Mouse (Mus musculus): Measurements from ENCODE around the gene 1700010I14Rik. TPM values are rescaled to one million over a fixed set of nuclear protein-coding genes. Genes with fewer than 3 reads are reported as not detected.

The 1700010I14Rik gene
- polyA plus RNA-seq (2014; fragmentation: Nextera tagmentation; extraction: Ambion mirVana) = 1.0 and 1.2 TPM in 2 replicates

- Histone ChIP-seq H3K27ac (ENCODE audit: low read depth) (no peak within 1 kb of the TSS), H3K27me3 (replicated peaks; ENCODE audit: control insufficient read depth, insufficient read depth, low read length) (no peaks in the 10 kb centered on the region), H3K4me3 (ENCODE audit: low read depth, low read length) (peak within 1 kb of the TSS; percentile 39), H3K9ac (ENCODE audit: low read length) (0 out of 2 replicates have a peak within 1 kb of the TSS, but pooled peaks have one; percentile 1), H3K4me1 (replicated peaks; ENCODE audit: control insufficient read depth, insufficient read depth, low read length) (no peaks in the 10 kb centered on the region), H3K36me3 (ENCODE audit: control insufficient read depth, insufficient read depth, low read length) (no peaks in the 10 kb centered on the region), H3K9me3 (ENCODE audit: control insufficient read depth, low read length) (no peaks in the 10 kb centered on the region), H3K4me2 (ENCODE audit: low read length) (peak within 1 kb of the TSS; percentile 55)
- ATAC-seq (replicated peaks; ENCODE audit: low FRiP score, low TSS enrichment, low read depth) (peak; percentile 58; the same call in 1 of the 2 replicates), DNase-seq (ENCODE audit: low spot score) (peak; percentile 80)
- 5% methylated on average over 13 of the region's 13 CpGs for WGBS
Measured at GRCm38 (mm10) chr17:8988119-8988807, at the start of gene 1700010I14Rik. 1700010I14Rik (plus strand) TSS chr17:8988333.

DNA sequence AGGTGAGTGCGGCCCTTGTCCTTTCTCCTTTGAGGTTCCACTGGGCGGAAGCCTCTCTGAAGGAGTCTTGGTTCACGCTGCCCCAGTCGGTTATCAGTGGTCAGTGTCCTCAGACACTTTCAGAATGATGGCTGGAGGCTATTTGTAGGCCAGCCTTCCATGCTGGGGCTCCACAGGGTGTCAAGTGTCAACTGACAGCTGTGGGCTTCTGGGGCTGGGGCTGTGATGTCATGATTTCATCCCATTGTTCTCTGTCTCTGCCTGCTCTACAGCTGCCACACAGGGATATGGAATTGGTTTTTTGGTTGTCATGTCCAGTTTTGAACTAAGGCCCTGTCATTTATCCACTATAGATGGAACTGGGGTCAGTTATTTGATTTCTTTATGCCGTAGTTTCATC is 36.5 kb upstream of the 1700010I14Rik start:
- H3K9me3 ChIP-seq (ENCODE audit: control insufficient read depth, low read length) = no peaks in the 10 kb centered on the region
- no peaks in the 10 kb centered on the region for H3K36me3 ChIP-seq (ENCODE audit: control insufficient read depth, insufficient read depth, low read length)
- H3K4me3 ChIP-seq (ENCODE audit: low read depth, low read length) = no peak overlapping the region
- no peaks in the 10 kb centered on the region for H3K27me3 ChIP-seq (replicated peaks; ENCODE audit: control insufficient read depth, insufficient read depth, low read length)
- no peak overlapping the region for H3K4me2 ChIP-seq (ENCODE audit: low read length)
- H3K9ac ChIP-seq (ENCODE audit: low read length) = no peak overlapping the region
- DNase-seq (ENCODE audit: low spot score) (no peak), ATAC-seq (replicated peaks; ENCODE audit: low FRiP score, low TSS enrichment, low read depth) (no peak)
- H3K27ac ChIP-seq (ENCODE audit: low read depth) = no peak overlapping the region
- no peaks in the 10 kb centered on the region for H3K4me1 ChIP-seq (replicated peaks; ENCODE audit: control insufficient read depth, insufficient read depth, low read length)
- 76% methylated on average over 5 of the region's 5 CpGs for WGBS

DNA sequence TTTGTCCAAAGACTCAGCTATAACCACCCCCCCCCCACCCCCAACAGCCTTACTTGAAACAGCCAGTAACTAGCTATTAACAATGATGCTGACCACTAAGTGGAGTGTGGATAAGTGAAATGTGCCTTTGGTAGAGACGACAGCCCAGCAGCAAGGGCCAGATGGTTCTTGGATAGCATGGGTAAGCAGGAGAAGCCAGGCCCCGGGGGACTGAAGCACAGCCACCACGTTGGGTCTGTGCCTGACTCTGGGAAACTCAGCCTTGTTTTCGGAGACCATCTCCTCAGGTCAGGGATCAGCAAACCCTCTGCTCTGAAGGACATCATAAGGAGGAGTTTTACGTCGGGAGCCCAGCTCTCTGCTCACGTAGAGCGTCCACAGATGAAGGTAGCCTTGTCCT is 35.2 kb upstream of the 1700010I14Rik start:
- Histone ChIP-seq H3K36me3 (ENCODE audit: control insufficient read depth, insufficient read depth, low read length) (no peaks in the 10 kb centered on the region), H3K4me1 (replicated peaks; ENCODE audit: control insufficient read depth, insufficient read depth, low read length) (no peaks in the 10 kb centered on the region), H3K4me2 (ENCODE audit: low read length) (no peak overlapping the region), H3K9me3 (ENCODE audit: control insufficient read depth, low read length) (no peaks in the 10 kb centered on the region), H3K27ac (ENCODE audit: low read depth) (no peak overlapping the region), H3K4me3 (ENCODE audit: low read depth, low read length) (no peak overlapping the region), H3K27me3 (replicated peaks; ENCODE audit: control insufficient read depth, insufficient read depth, low read length) (no peaks in the 10 kb centered on the region), H3K9ac (ENCODE audit: low read length) (no peak overlapping the region)
- no peak for ATAC-seq (replicated peaks; ENCODE audit: low FRiP score, low TSS enrichment, low read depth)
- no peak for DNase-seq (ENCODE audit: low spot score)
- WGBS = 87% methylated on average over 8 of the region's 8 CpGs

GRCm38 (mm10) chr17:8958125-8958524 is 30.0 kb upstream of the 1700010I14Rik start:
- no peaks in the 10 kb centered on the region for H3K36me3 ChIP-seq (ENCODE audit: control insufficient read depth, insufficient read depth, low read length)
- WGBS = 85% methylated on average over 6 of the region's 6 CpGs

GRCm38 (mm10) chr17:8960386-8960785 is 27.7 kb upstream of the 1700010I14Rik start:
- H3K4me2 ChIP-seq (ENCODE audit: low read length) = no peak overlapping the region
- ATAC-seq (replicated peaks; ENCODE audit: low FRiP score, low TSS enrichment, low read depth) = no peak
- no peaks in the 10 kb centered on the region for H3K9me3 ChIP-seq (ENCODE audit: control insufficient read depth, low read length)
- no peak overlapping the region for H3K9ac ChIP-seq (ENCODE audit: low read length)
- WGBS = 93% methylated on average over 4 of the region's 4 CpGs
- no peaks in the 10 kb centered on the region for H3K4me1 ChIP-seq (replicated peaks; ENCODE audit: control insufficient read depth, insufficient read depth, low read length)
- no peak overlapping the region for H3K27ac ChIP-seq (ENCODE audit: low read depth)
- DNase-seq (ENCODE audit: low spot score) = no peak
- H3K4me3 ChIP-seq (ENCODE audit: low read depth, low read length) = no peak overlapping the region
- H3K27me3 ChIP-seq (replicated peaks; ENCODE audit: control insufficient read depth, insufficient read depth, low read length) = no peaks in the 10 kb centered on the region
- H3K36me3 ChIP-seq (ENCODE audit: control insufficient read depth, insufficient read depth, low read length) = no peaks in the 10 kb centered on the region

More at GRCm38 (mm10) chr17:8958125-8958524, 30.0 kb upstream of the 1700010I14Rik start:
- H3K4me2 ChIP-seq (ENCODE audit: low read length) = no peak overlapping the region
- H3K9me3 ChIP-seq (ENCODE audit: control insufficient read depth, low read length) = no peaks in the 10 kb centered on the region
- no peak overlapping the region for H3K27ac ChIP-seq (ENCODE audit: low read depth)
- DNase-seq (ENCODE audit: low spot score) = no peak
- no peak overlapping the region for H3K4me3 ChIP-seq (ENCODE audit: low read depth, low read length)
- no peaks in the 10 kb centered on the region for H3K4me1 ChIP-seq (replicated peaks; ENCODE audit: control insufficient read depth, insufficient read depth, low read length)
- ATAC-seq (replicated peaks; ENCODE audit: low FRiP score, low TSS enrichment, low read depth) = no peak
- H3K9ac ChIP-seq (ENCODE audit: low read length) = no peak overlapping the region
- no peaks in the 10 kb centered on the region for H3K27me3 ChIP-seq (replicated peaks; ENCODE audit: control insufficient read depth, insufficient read depth, low read length)

- 89% methylated on average over 5 of the region's 5 CpGs for WGBS
- Histone ChIP-seq H3K27ac (ENCODE audit: low read depth) (no peak overlapping the region), H3K9ac (ENCODE audit: low read length) (no peak overlapping the region), H3K4me1 (replicated peaks; ENCODE audit: control insufficient read depth, insufficient read depth, low read length) (no peaks in the 10 kb centered on the region), H3K4me2 (ENCODE audit: low read length) (no peak overlapping the region), H3K9me3 (ENCODE audit: control insufficient read depth, low read length) (no peaks in the 10 kb centered on the region), H3K27me3 (replicated peaks; ENCODE audit: control insufficient read depth, insufficient read depth, low read length) (no peaks in the 10 kb centered on the region), H3K36me3 (ENCODE audit: control insufficient read depth, insufficient read depth, low read length) (no peaks in the 10 kb centered on the region), H3K4me3 (ENCODE audit: low read depth, low read length) (no peak overlapping the region)
- no peak for ATAC-seq (replicated peaks; ENCODE audit: low FRiP score, low TSS enrichment, low read depth)
- no peak for DNase-seq (ENCODE audit: low spot score)
Measured at GRCm38 (mm10) chr17:8961097-8961496, 27.0 kb upstream of the 1700010I14Rik start.

- H3K36me3 ChIP-seq (ENCODE audit: control insufficient read depth, insufficient read depth, low read length) = no peaks in the 10 kb centered on the region
- no peak overlapping the region for H3K4me2 ChIP-seq (ENCODE audit: low read length)
- no peaks in the 10 kb centered on the region for H3K9me3 ChIP-seq (ENCODE audit: control insufficient read depth, low read length)
- H3K4me1 ChIP-seq (replicated peaks; ENCODE audit: control insufficient read depth, insufficient read depth, low read length) = no peaks in the 10 kb centered on the region
- H3K27me3 ChIP-seq (replicated peaks; ENCODE audit: control insufficient read depth, insufficient read depth, low read length) = no peaks in the 10 kb centered on the region
- no peak overlapping the region for H3K9ac ChIP-seq (ENCODE audit: low read length)
- no peak overlapping the region for H3K27ac ChIP-seq (ENCODE audit: low read depth)
- ATAC-seq (replicated peaks; ENCODE audit: low FRiP score, low TSS enrichment, low read depth) (no peak), DNase-seq (ENCODE audit: low spot score) (no peak)
- no peak overlapping the region for H3K4me3 ChIP-seq (ENCODE audit: low read depth, low read length)
- WGBS = 65% methylated on average over 14 of the region's 14 CpGs
Measured at GRCm38 (mm10) chr17:8961644-8962043, 26.5 kb upstream of the 1700010I14Rik start.

DNA sequence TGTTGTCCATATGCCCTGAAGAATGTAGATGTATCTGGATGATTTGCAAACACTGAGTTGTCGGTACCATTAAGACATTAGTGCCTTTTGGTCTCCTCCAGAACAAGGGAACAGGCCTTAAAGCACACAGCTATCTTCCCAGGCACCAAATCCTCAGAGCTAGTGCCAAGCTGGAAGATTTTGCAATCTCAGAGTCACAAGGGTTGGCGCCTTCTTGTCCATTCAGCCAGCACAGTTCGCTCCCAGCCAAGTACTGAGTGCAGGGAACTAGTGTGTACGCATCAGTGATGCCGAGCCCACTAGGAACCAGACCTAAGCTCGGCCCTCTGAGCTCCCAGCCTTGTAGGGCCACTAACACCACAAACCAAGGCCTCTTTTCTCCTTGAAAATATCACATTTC is 23.0 kb upstream of the 1700010I14Rik start:
- H3K9me3 ChIP-seq (ENCODE audit: control insufficient read depth, low read length) = no peaks in the 10 kb centered on the region
- H3K4me1 ChIP-seq (replicated peaks; ENCODE audit: control insufficient read depth, insufficient read depth, low read length) = no peaks in the 10 kb centered on the region
- H3K4me2 ChIP-seq (ENCODE audit: low read length) = no peak overlapping the region

More for the DNA sequence above, 23.0 kb upstream of the 1700010I14Rik start:
- WGBS = 93% methylated on average over 6 of the region's 6 CpGs
- Histone ChIP-seq H3K9ac (ENCODE audit: low read length) (no peak overlapping the region), H3K36me3 (ENCODE audit: control insufficient read depth, insufficient read depth, low read length) (no peaks in the 10 kb centered on the region), H3K27ac (ENCODE audit: low read depth) (no peak overlapping the region), H3K27me3 (replicated peaks; ENCODE audit: control insufficient read depth, insufficient read depth, low read length) (no peaks in the 10 kb centered on the region), H3K4me3 (ENCODE audit: low read depth, low read length) (no peak overlapping the region)
- DNase-seq (ENCODE audit: low spot score) (no peak), ATAC-seq (replicated peaks; ENCODE audit: low FRiP score, low TSS enrichment, low read depth) (no peak)

Data from intestine, embryonic 14.5 days (tissue).